Mouse (Mus musculus) kidney, adult 18-20 months (tissue): ENCODE data around the gene Ocm.
A peak's percentile ranks its signal among the peaks of the same experiment; 100 is the strongest.

Source experiments
- DNase-seq: peaks from one replicate; pipeline ENCODE4 v3.0.0; 2021

Gene Ocm

DNA sequence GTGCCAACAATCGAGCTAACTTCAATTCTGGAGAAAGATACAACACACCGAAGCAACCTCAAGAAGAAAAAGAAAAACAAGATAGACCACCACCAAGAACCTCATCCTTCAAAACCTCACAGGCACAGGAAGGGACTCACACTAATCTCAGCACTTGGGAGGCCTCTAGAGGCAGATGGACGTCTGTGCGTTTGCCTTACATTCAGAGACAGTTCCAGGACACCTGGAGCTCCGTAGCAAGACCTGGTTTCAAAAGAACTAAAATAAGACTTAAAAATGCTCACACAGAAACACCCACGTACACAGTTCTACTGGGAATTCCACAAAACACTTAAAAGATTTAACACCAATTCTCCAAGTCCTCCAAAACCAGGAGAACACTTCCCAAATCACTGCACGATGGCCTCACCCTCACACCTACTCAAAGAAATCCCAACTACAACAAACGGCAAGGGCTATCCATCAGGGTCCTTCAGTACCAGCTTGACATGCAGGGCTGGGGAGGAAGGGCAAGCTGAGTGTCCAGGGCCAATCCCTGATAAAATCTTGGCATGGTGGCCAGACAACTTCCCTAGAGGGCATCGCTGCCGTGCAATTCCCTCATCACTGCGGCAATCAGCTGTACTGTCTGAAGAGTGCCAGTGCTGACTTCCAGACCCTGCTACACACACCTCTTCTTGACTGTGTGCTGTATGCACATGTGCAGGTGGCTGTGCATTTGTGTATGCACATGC, 31.7 kb downstream of the Ocm start:
- DNase-seq, result no peak

DNA sequence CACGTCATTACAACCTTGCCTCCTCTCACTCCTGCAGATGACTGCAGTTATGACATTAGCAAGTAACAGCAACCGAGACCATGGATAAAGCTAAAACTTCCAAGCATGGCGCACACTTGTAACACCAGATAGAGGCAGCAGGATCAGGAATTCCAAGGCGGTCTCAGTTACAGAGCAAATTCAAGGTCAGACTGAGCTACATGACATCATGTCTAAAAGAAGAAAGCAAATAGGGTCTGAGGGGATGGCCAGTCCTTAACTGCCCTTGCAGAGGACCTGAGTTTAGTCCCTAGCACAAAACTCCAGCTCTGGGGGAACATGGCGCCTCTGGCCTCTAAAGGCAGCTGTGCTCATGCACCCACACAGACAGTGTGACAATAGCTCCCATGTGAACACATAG, 32.6 kb downstream of the Ocm start:
- DNase-seq, result no peak

DNA sequence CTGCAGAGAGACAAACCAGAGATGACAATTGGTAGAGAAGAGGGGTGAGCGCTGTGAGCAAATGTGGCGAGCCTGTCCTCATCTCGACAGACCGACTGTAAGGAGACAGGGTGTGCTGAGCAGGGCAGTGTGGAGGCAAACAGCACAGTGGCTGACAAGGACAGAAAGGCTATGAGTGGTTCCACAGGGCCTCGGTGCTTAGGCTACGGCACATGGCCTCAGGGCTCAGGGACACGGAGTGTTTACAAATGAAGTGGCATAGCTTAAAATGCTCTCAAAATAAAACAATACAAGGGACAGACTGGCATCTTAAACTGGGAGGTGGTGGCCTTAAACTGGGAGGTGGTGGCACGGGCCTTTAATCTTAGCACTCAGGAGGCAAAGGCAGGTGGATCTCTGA, 33.2 kb downstream of the Ocm start:
- no peak for DNase-seq

DNA sequence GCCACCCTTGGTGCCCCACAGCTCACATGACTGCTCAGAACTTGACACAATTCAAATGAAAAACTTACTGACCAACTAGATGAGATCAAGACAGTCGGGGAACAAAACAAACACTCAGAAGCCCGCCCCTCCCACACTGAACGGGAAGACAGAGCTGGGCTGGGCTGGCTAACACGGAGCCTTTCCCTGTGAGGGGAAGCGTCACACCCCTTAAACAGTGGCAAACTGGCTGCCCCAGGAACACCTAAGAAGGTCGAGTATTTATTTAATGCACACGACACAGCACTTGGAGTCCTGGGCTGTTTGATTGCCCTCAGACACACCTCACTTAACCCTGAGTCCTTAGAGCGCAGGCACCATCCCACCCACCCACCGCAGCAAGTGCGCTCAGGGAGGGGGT, 33.8 kb downstream of the Ocm start:
- DNase-seq, result no peak

GRCm38 (mm10) chr5:143990086-143990485, 36.4 kb downstream of the Ocm start:
- DNase-seq, result no peak

- DNase-seq, result no peak
These were observed 37.4 kb downstream of the Ocm start for GRCm38 (mm10) chr5:143989046-143989445.

GRCm38 (mm10) chr5:143987596-143987995, 38.9 kb downstream of the Ocm start:
- peak; percentile 25 for DNase-seq

DNA sequence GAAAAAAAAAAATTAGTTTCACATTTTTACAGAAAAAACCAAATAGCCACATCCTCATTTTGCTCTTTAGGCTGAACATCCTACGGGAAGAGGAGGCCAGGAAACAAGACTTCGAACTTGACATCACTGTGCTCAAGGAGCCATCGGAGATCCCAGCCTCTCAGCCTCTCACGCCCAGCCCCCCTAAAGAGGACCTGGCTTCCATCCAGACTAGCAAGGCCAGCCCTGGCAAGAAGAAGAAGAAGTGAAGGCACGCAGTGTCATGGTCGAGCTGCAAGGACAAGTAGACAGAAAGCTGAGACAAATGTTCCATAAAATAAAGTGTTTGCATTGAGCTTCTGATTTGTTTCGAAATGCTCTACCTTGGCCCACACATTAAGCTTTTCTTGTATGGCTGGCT, 41.1 kb downstream of the Ocm start:
- DNase-seq, result no peak

GRCm38 (mm10) chr5:143982361-143982760, 44.1 kb downstream of the Ocm start:
- DNase-seq, result no peak

DNA sequence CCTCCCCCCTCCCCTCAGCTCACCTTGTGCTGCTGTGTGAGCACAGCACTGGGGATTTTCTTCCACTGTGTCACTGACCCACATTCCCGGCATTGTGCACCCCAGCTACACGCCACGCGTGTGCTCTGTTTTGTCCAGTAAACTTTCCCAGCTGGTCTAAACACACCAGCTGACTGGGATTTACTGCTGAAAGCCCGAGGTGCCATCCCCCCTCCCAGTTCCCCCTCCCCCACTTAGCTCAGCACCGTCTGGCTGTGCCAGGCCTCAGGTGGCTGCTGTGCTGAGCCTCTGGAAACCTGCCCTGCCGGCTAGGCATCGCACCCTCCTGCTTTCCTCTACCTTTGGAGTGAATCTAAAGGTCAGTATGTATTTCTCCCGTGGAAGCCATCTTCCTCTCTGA, 45.6 kb downstream of the Ocm start:
- peak; percentile 31 for DNase-seq

GRCm38 (mm10) chr5:143976726-143977431, 49.6 kb downstream of the Ocm start:
- no peak for DNase-seq

- no peak for DNase-seq
These were observed 50.2 kb downstream of the Ocm start for GRCm38 (mm10) chr5:143976232-143976631.

- no peak for DNase-seq
These were observed 50.9 kb downstream of the Ocm start for GRCm38 (mm10) chr5:143975631-143975933.

DNA sequence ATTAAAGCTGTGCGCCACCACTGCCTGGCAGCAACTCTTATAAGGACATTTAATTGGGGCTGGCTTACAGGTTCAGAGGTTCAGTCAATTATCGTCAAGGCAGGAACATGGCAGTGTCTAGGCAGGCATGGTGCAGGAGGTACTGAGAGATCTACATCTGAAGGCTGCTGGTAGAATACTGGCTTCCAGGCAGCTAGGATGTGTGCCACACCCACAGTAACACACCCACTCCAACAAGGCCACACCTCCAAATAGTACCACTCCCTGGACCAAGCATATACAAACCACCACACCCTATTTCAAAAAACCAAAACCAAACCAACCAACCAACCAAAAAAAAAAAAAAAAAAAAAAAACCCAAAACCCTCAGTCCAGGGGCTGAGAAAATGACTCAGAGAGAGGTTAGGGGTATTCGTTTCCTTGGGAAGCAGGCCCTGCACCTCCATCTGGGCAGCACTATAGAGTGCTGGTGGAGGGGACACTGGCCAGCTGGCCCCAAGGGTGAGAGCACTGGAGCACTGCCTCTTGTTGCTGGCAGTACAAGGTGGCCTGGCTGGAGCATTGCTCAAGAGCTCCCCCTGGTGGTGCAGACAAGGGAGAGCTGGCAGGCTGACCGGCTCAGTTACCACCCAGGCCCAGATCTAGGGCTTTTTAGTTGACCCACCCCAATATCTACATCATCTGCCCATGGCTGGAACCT, 51.4 kb downstream of the Ocm start:
- peak; percentile 58 for DNase-seq

GRCm38 (mm10) chr5:143972628-143973027, 53.8 kb downstream of the Ocm start:
- no peak for DNase-seq
